Comparison of ENCODE assay signal across 8 mouse cellular contexts in the genomic region with DNA sequence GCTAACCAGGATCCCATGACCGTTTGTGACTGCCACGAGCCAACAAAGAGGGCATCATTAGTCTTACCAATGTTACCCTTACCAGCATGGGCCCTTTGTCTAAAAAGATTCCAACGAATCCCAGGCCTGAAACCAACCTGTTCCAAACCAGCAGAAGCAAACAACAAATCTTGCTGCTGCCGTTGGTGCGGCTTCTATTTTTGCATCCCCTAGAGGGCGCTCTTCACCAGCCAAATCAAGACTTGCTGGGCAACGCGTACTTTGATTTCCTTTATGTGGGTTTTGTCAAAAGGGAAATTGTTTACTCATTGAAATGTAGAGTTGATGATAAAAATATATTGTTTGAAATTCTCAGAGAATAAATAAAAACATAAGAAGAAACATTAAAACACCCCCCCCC. TPM values are rescaled to one million over a fixed set of nuclear protein-coding genes. Genes with fewer than 3 reads are reported as not detected.
DNase-seq lines count a peak whose midpoint lies in the region; ATAC-seq and TF ChIP-seq lines count a peak whose summit lies in the region.

No protein-coding gene starts in this region.

- H3K9me3 ChIP-seq in heart, embryonic 11.5 days (replicated peaks; ENCODE audit: control insufficient read depth, low read length): no peaks in the 10 kb centered on the region

- TF ChIP-seq POLR2A in cortical plate, adult 2 months (IDR thresholded peaks at IDR 0.05; ENCODE audit: extremely low read depth, insufficient read depth, low read length): no peak

- H3K27ac ChIP-seq in heart, embryonic 11.5 days (ENCODE audit: low read depth, low read length): no peak overlapping the region
- H3K27ac ChIP-seq in cortical plate, adult 2 months (ENCODE audit: insufficient read depth, low read length): no peak overlapping the region

- no peaks in the 10 kb centered on the region; the same call in 1 of the 2 replicates for H3K27me3 ChIP-seq in heart, embryonic 11.5 days (ENCODE audit: control insufficient read depth, insufficient read depth, low read length)

- H3K9ac ChIP-seq in heart, embryonic 11.5 days (ENCODE audit: low read depth, low read length): no peak overlapping the region

- H3K36me3 ChIP-seq in heart, embryonic 11.5 days (ENCODE audit: control insufficient read depth, insufficient read depth, low read length): no peaks in the 10 kb centered on the region

- H3K4me3 ChIP-seq in heart, embryonic 11.5 days (ENCODE audit: low read depth, low read length): no peak overlapping the region
- no peak overlapping the region for H3K4me3 ChIP-seq in cortical plate, adult 2 months (ENCODE audit: insufficient read depth, low read length)

- TF ChIP-seq CTCF in cortical plate, adult 2 months (IDR thresholded peaks at IDR 0.05; ENCODE audit: extremely low read depth, insufficient read depth, low read length): peak; percentile 86

- DNase-seq in heart, postnatal 10 days: peak; percentile 44 to 66
- peak; percentile 31 for DNase-seq in CD4-positive helper T cell, adult 2 months (ENCODE audit: low read depth, low spot score)
- peak; percentile 23 to 44 for DNase-seq in adrenal gland, adult 18-20 months (ENCODE audit: low spot score in 2 of 2)
- peak; percentile 53 to 79 for DNase-seq in layer of hippocampus, adult 18-20 months (ENCODE audit: low spot score in 2 of 2)
- peak; percentile 30 for DNase-seq in thymus, postnatal 25 days

- 27% methylated on average over 8 of the region's 8 CpGs for WGBS in heart, embryonic 11.5 days (ENCODE audit: insufficient replicate concordance)

- H3K4me2 ChIP-seq in heart, embryonic 11.5 days: no peak overlapping the region

- no peaks in the 10 kb centered on the region for H3K4me1 ChIP-seq in heart, embryonic 11.5 days (ENCODE audit: control insufficient read depth, insufficient read depth, low read length)
- no peaks in the 10 kb centered on the region; the same call in 1 of the 2 replicates for H3K4me1 ChIP-seq in cortical plate, adult 2 months (ENCODE audit: control insufficient read depth, insufficient read depth, low read length)

- intact Hi-C loops in heart, postnatal 10 days (cut with DNase I): loop anchor here (1.0 to 2.0 kb wide), 3 partner anchors 43 to 218 kb away; no protein-coding TSS in a partner anchor

- no peak for ATAC-seq in heart, embryonic 11.5 days (replicated peaks; ENCODE audit: insufficient number of reproducible peaks, low FRiP score, low TSS enrichment)
- 0 out of 2 replicates have a peak, but pooled peaks have one; percentile 31 for ATAC-seq in megakaryocyte progenitor cell, adult 5-6 weeks (replicated peaks; ENCODE audit: poor library complexity)

RNA-seq across cellular contexts. Expression of gene Iqcf6, which starts 25.8 kb away (rescaled TPM):
- total RNA-seq in heart, postnatal 10 days (2021): not detected
- polyA plus RNA-seq in heart, embryonic 11.5 days (2014; fragmentation: Nextera tagmentation; extraction: Ambion mirVana): not detected in 2 replicates
- total RNA-seq in adrenal gland, adult 18-20 months (2021): not detected
- not detected in 2 replicates for polyA plus RNA-seq in cortical plate, adult 2 months (2012; rRNA removed)
- total RNA-seq in layer of hippocampus, adult 18-20 months (2021): not detected
- not detected in 2 replicates for total RNA-seq in megakaryocyte progenitor cell, adult 5-6 weeks (2015)
- not detected in 2 replicates for total RNA-seq in megakaryocyte progenitor cell, adult 5-6 weeks (2017)

RNA-seq across cellular contexts. Expression of gene Iqcf4, which starts 29.8 kb away (rescaled TPM):
- total RNA-seq in heart, postnatal 10 days (2021): not detected
- polyA plus RNA-seq in heart, embryonic 11.5 days (2014; fragmentation: Nextera tagmentation; extraction: Ambion mirVana): not detected in 2 replicates
- total RNA-seq in adrenal gland, adult 18-20 months (2021): not detected
- not detected in 2 replicates for polyA plus RNA-seq in cortical plate, adult 2 months (2012; rRNA removed)
- not detected for total RNA-seq in layer of hippocampus, adult 18-20 months (2021)
- not detected in 2 replicates for total RNA-seq in megakaryocyte progenitor cell, adult 5-6 weeks (2015)
- not detected in 2 replicates for total RNA-seq in megakaryocyte progenitor cell, adult 5-6 weeks (2017)

RNA-seq across cellular contexts. Expression of gene Iqcf3, which starts 39.1 kb away (rescaled TPM):
- not detected for total RNA-seq in heart, postnatal 10 days (2021)
- polyA plus RNA-seq in heart, embryonic 11.5 days (2014; fragmentation: Nextera tagmentation; extraction: Ambion mirVana): not detected in 2 replicates
- total RNA-seq in adrenal gland, adult 18-20 months (2021): not detected
- polyA plus RNA-seq in cortical plate, adult 2 months (2012; rRNA removed): not detected in 2 replicates
- not detected for total RNA-seq in layer of hippocampus, adult 18-20 months (2021)
- not detected in 2 replicates for total RNA-seq in megakaryocyte progenitor cell, adult 5-6 weeks (2015)
- total RNA-seq in megakaryocyte progenitor cell, adult 5-6 weeks (2017): not detected in 2 replicates

RNA-seq across cellular contexts. Expression of gene Grm2, which starts 55.3 kb away (rescaled TPM):
- not detected for total RNA-seq in heart, postnatal 10 days (2021)
- 0.18 TPM in 1 of 2 replicates, not detected in the other for polyA plus RNA-seq in heart, embryonic 11.5 days (2014; fragmentation: Nextera tagmentation; extraction: Ambion mirVana)
- not detected for total RNA-seq in adrenal gland, adult 18-20 months (2021)
- 54.7 and 61.4 TPM in 2 replicates for polyA plus RNA-seq in cortical plate, adult 2 months (2012; rRNA removed)
- total RNA-seq in layer of hippocampus, adult 18-20 months (2021): 10 to 100 TPM; 66.1 to 71.2 TPM
- total RNA-seq in megakaryocyte progenitor cell, adult 5-6 weeks (2015): not detected in 2 replicates
- not detected in 2 replicates for total RNA-seq in megakaryocyte progenitor cell, adult 5-6 weeks (2017)
